Mouse (Mus musculus) midbrain, embryonic 14.5 days (tissue): ENCODE measurements around the gene A2ml1. TPM values are rescaled to one million over a fixed set of nuclear protein-coding genes. Genes with fewer than 3 reads are reported as not detected.
"Not testable (repeated sequence)": the region's sequence is repeated elsewhere in the genome, so short reads cannot be mapped to it uniquely, and the experiment has no call there.

Source experiments
- ATAC-seq: fragments of 200-750 bp; cut with Nextera tagmentation; 2 replicates; pipeline ENCODE4 v1.8.0; 2017; ENCODE audit warnings: moderate number of reproducible peaks, moderate library complexity; ENCODE audit not compliant: low FRiP score, low TSS enrichment
- DNase-seq: peaks from one replicate; pipeline ENCODE4 v3.0.0-alpha.2; 2015
- H3K27ac ChIP-seq: fragments of 300-500 bp; sonication (generic); replicated peaks from 2 replicates; pipeline ENCODE4 v1.5.1; 2014; ENCODE audit warnings: mild to moderate bottlenecking, low read depth, low read length, moderate library complexity
- H3K27me3 ChIP-seq: fragments of 300-500 bp; sonication (generic); 2 replicates; pipeline ENCODE4 v1.6.1; 2014; ENCODE audit warnings: low read length, control low read depth, mixed read lengths; ENCODE audit not compliant: control insufficient read depth, insufficient read depth
- H3K36me3 ChIP-seq: fragments of 300-500 bp; sonication (generic); 2 replicates; pipeline ENCODE4 v1.6.1; 2014; ENCODE audit warnings: low read length, control low read depth; ENCODE audit not compliant: control insufficient read depth, insufficient read depth
- H3K4me1 ChIP-seq: fragments of 300-500 bp; sonication (generic); 2 replicates; pipeline ENCODE4 v1.6.1; 2014; ENCODE audit warnings: mild to moderate bottlenecking, antibody characterized with exemption, low read length, control low read depth; ENCODE audit not compliant: control insufficient read depth, insufficient read depth
- H3K4me2 ChIP-seq: fragments of 300-500 bp; sonication (generic); 2 replicates; pipeline ENCODE4 v1.6.1; 2014; ENCODE audit warnings: mild to moderate bottlenecking, low read length, moderate library complexity
- H3K4me3 ChIP-seq: fragments of 300-500 bp; sonication (generic); replicated peaks from 2 replicates; pipeline ENCODE4 v1.5.1; 2014; ENCODE audit warnings: low read depth, low read length
- H3K9ac ChIP-seq: fragments of 300-500 bp; sonication (generic); replicated peaks from 2 replicates; pipeline ENCODE4 v1.6.1; 2014; ENCODE audit warnings: mild to moderate bottlenecking, low read length, moderate library complexity
- H3K9me3 ChIP-seq: fragments of 300-500 bp; sonication (generic); 2 replicates; pipeline ENCODE4 v1.6.1; 2016; ENCODE audit warnings: low read length, control low read depth, mixed read lengths; ENCODE audit not compliant: control insufficient read depth
- WGBS: fragments of 180-500 bp; shearing (Covaris S2); extraction: QIAGEN DNeasy Blood & Tissue Kit; methylation state at CpG from one replicate; pipeline ENCODE4 v1.1.7; 2014; 5-methylcytosine and 5-hydroxymethylcytosine counted together
- polyA plus RNA-seq: library from polyadenylated mRNA; unstranded; fragments of >200 nt; fragmentation: Nextera tagmentation; extraction: Ambion mirVana; gene quantifications from 2 replicates; pipeline ENCODE4 v1.2.1, GENCODE M21; 2014

The A2ml1 gene
- 0.43 and 1.00 TPM in 2 replicates for polyA plus RNA-seq

- 83% methylated on average over 11 of the region's 11 CpGs for WGBS
- Histone ChIP-seq H3K9me3 (no peaks in the 10 kb centered on the region), H3K4me2 (no peak within 1 kb of the TSS), H3K27ac (no peak within 1 kb of the TSS), H3K4me3 (no peak within 1 kb of the TSS), H3K27me3 (no peaks in the 10 kb centered on the region), H3K4me1 (no peaks in the 10 kb centered on the region), H3K9ac (no peak within 1 kb of the TSS), H3K36me3 (no peaks in the 10 kb centered on the region)
- no peak for DNase-seq
- no peak for ATAC-seq
Observed at GRCm38 (mm10) chr6:128581508-128581907, at the start of gene A2ml1. TSS of gene A2ml1 (minus strand) at chr6:128581608.

GRCm38 (mm10) chr6:128629771-128630739 is 48.6 kb upstream of the A2ml1 start:
- 58% methylated on average over 12 of the region's 13 CpGs for WGBS
- H3K27me3 ChIP-seq, H3K4me2 ChIP-seq: not testable (repeated sequence)

GRCm38 (mm10) chr6:128625246-128625645 is 43.8 kb upstream of the A2ml1 start:
- 92% methylated on average over 6 of the region's 6 CpGs for WGBS
- not testable (repeated sequence) for H3K4me3 ChIP-seq, DNase-seq, ATAC-seq, H3K9me3 ChIP-seq, H3K27me3 ChIP-seq, H3K9ac ChIP-seq, H3K27ac ChIP-seq, H3K36me3 ChIP-seq, H3K4me1 ChIP-seq, H3K4me2 ChIP-seq

More at GRCm38 (mm10) chr6:128629771-128630739, 48.6 kb upstream of the A2ml1 start:
- H3K9ac ChIP-seq, H3K9me3 ChIP-seq, H3K36me3 ChIP-seq, H3K4me3 ChIP-seq, H3K4me1 ChIP-seq, H3K27ac ChIP-seq: not testable (repeated sequence)
- peak; percentile 88 for ATAC-seq
- peak; percentile 87 for DNase-seq

- Histone ChIP-seq H3K4me2 (no peak overlapping the region), H3K4me1 (no peaks in the 10 kb centered on the region), H3K36me3 (no peaks in the 10 kb centered on the region), H3K27ac (no peak overlapping the region), H3K4me3 (no peak overlapping the region), H3K9ac (no peak overlapping the region), H3K9me3 (no peaks in the 10 kb centered on the region), H3K27me3 (no peaks in the 10 kb centered on the region)
- ATAC-seq (no peak), DNase-seq (no peak)
- WGBS = 92% methylated on average over 4 of the region's 4 CpGs
Observed at GRCm38 (mm10) chr6:128624425-128624824, 43.0 kb upstream of the A2ml1 start.

- not testable (repeated sequence) for H3K4me2 ChIP-seq, DNase-seq, ATAC-seq, H3K27me3 ChIP-seq, H3K9ac ChIP-seq, H3K9me3 ChIP-seq, H3K27ac ChIP-seq, H3K36me3 ChIP-seq, H3K4me3 ChIP-seq, H3K4me1 ChIP-seq
- 96% methylated on average over 5 of the region's 5 CpGs for WGBS
Observed at GRCm38 (mm10) chr6:128623433-128623832, 42.0 kb upstream of the A2ml1 start, which contains the start of gene Klrb1a. TSS of gene Klrb1a (minus strand) at chr6:128623533.

GRCm38 (mm10) chr6:128622733-128623132 is 41.3 kb upstream of the A2ml1 start:
- H3K27me3 ChIP-seq = no peaks in the 10 kb centered on the region
- H3K36me3 ChIP-seq = no peaks in the 10 kb centered on the region
- ATAC-seq (no peak), DNase-seq (no peak)
- H3K4me2 ChIP-seq = no peak overlapping the region
- H3K9me3 ChIP-seq = no peaks in the 10 kb centered on the region
- no peak overlapping the region for H3K27ac ChIP-seq
- H3K4me3 ChIP-seq = no peak overlapping the region
- no peak overlapping the region for H3K9ac ChIP-seq
- WGBS = 56% methylated on average over 2 of the region's 2 CpGs
- H3K4me1 ChIP-seq = no peaks in the 10 kb centered on the region

- no peaks in the 10 kb centered on the region for H3K4me1 ChIP-seq
- H3K4me2 ChIP-seq = no peak overlapping the region
- H3K27ac ChIP-seq = no peak overlapping the region
- 79% methylated on average over 9 of the region's 9 CpGs for WGBS
- no peaks in the 10 kb centered on the region for H3K36me3 ChIP-seq
- H3K4me3 ChIP-seq = no peak overlapping the region
- no peaks in the 10 kb centered on the region for H3K27me3 ChIP-seq
- no peak overlapping the region for H3K9ac ChIP-seq
- no peaks in the 10 kb centered on the region for H3K9me3 ChIP-seq
- DNase-seq (no peak), ATAC-seq (no peak)
Observed at GRCm38 (mm10) chr6:128606350-128606749, 24.9 kb upstream of the A2ml1 start.

GRCm38 (mm10) chr6:128604512-128604911 is 23.1 kb upstream of the A2ml1 start:
- Histone ChIP-seq H3K4me3 (no peak overlapping the region), H3K4me2 (no peak overlapping the region), H3K4me1 (no peaks in the 10 kb centered on the region), H3K27me3 (no peaks in the 10 kb centered on the region), H3K9ac (no peak overlapping the region), H3K9me3 (no peaks in the 10 kb centered on the region), H3K27ac (no peak overlapping the region), H3K36me3 (no peaks in the 10 kb centered on the region)
- 44% methylated on average over 5 of the region's 5 CpGs for WGBS
- DNase-seq = peak; percentile 72
- no peak for ATAC-seq
